Mouse (Mus musculus): Measurements from ENCODE around the gene Supt3.

DNA sequence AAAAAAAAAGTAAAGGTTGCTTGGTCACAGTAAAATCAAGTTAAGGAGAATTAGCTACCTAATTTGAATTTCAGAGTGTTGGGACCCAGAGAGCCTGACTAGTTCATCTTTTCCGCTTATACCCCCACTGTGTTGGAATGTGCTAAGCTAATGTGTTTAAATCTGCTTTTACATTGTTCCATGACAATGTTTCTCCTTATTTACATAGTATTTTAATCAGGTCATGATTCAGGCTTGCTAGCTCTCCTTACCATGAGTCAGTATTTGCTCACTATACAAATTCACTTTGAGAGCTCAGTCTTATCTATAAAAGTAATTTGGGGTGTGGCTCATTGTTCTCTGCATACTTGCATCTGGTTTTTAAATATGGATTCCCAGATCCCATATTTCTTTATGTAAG, 9.6 kb upstream of the Supt3 start:
- no peak for TF ChIP-seq GATA1 (IDR thresholded peaks at IDR 0.05; ENCODE audit: borderline replicate concordance, low read length)
- TF ChIP-seq FLI1 (IDR thresholded peaks at IDR 0.05; ENCODE audit: low read length) = no peak
